Mouse (Mus musculus) monocyte, adult 2 months (primary cell): ENCODE data around the gene Klk4.

Source experiments
- DNase-seq, 2 experiments: peaks; one replicate each; pipeline ENCODE4 v3.0.0; 2022; ENCODE audit warnings: low spot score in 2 of 2, low read depth in 1 of 2

Klk4 gene

DNA sequence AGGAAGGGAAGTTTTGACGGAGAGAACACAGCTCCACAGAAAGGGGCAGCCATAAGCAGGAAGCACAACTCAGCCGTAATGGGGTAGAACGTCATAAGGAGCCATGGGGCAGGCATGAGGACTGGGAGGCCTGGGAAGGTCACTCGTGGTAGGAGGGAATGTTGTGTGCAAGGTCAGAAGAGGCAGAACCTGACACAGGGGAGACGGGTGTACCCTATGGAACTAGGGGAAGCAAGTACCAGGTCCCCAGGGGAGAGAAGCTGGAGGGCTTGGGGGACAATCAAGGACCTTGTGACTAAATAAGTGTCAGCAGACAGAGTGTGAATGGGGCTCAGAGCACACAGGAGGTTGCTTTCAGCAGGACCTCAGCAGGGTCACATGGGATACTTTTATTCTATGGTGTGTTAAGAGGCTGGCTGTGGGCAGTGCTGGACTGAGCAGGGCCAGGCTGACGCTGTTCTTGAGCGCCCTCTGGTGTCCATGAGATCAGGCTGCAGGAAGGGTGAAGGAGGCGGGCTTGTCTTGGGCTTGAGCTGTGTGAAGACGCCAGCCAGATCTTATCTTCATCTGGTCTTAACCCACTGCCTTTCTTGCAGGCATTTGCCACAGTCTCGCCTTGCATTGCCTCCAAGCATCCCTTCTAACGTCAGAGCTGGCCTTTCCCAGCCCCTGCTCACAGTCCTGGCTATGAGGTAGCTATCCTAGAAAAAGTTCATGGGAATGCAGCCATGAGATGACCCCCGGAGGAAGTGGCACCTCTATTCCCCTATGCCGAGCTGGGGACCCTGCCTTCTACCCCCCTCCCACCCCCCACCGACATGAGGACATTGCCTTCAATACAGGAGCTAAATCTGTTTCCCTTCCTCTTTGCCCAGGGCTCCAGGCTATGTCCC is 38.8 kb downstream of the Klk4 start:
- DNase-seq, result peak; percentile 19 to 58

GRCm38 (mm10) chr7:43920582-43920981 is 39.6 kb downstream of the Klk4 start:
- peak; percentile 26 to 48 for DNase-seq

- peak; percentile 37 to 38 for DNase-seq
Observed at GRCm38 (mm10) chr7:43921087-43921486, 40.1 kb downstream of the Klk4 start.

DNA sequence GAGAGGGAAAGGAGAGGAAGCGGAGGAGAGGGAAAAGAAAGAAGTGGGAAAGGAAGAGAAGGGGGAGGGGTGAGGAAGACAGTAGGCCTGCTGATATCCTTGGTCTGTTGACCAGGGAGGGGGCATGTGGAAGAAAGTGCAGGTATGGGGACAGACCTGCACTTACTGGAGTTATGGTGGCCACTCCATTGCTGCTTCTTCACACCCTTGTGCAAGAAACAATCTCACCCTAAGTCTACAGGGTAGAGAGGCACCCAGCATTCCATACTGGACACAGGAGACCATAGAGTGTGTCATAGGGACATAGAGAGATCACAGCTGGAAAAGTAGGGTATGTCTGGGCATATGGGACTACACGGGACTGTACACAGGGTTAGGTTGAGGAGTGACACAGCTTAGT is 41.0 kb downstream of the Klk4 start:
- DNase-seq, result no peak

GRCm38 (mm10) chr7:43925985-43926384 is 45.0 kb downstream of the Klk4 start:
- DNase-seq, result no peak

DNA sequence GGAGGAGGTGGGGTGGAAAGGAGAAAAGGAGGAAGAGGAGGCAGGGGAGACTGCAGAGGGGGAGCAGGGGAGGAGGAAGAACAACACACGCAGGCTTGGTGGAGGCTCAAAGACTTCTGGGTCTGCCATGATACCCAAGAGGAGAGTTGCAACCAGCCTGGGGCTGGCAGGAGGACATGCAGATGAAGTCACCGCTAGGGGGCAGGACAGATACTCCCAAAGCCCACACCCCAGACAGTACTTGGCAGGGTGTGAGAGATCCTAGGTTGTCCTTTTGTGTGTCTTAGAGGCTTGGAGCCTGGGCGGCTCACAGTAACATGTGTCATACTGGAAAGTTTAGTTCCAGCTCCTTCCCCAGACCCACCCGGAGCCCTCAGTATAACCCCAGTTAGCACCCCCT is 47.6 kb downstream of the Klk4 start:
- no peak for DNase-seq

GRCm38 (mm10) chr7:43932337-43932736 is 51.4 kb downstream of the Klk4 start:
- DNase-seq, result no peak

- no peak for DNase-seq
Observed at GRCm38 (mm10) chr7:43933440-43933839, 52.5 kb downstream of the Klk4 start, which contains the start of gene Klk15. TSS of gene Klk15 (plus strand) at chr7:43933740.

DNA sequence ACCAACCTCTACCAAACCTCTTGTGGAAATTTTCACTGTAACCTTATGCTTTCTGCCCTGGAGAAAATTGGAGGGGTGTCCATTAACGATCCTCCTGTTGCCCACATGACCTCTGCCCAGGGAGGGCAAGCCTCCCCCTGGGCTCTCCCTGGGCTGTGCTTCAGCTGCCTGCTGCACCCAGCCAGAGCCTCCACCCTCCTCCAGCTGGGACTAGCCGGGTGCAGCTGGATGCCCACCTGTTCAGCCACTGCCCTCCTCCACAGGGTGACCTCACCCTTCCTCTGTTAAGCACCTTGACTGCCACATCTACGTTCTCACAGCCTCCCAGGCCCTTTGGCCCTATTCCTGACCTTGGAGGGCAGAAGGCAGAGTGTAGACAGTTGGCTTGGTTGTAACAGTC is 53.8 kb downstream of the Klk4 start:
- no peak for DNase-seq
